Mouse (Mus musculus) G1E (cell line): ENCODE measurements around the gene Gm4756. TPM values are rescaled to one million over a fixed set of nuclear protein-coding genes. Genes with fewer than 3 reads are reported as not detected.

ENCODE experiments used
- ATAC-seq: 2 replicates; pipeline ENCODE4 v1.8.0; 2016; ENCODE audit warnings: mild to moderate bottlenecking; ENCODE audit not compliant: insufficient number of reproducible peaks, poor library complexity, low FRiP score, severe bottlenecking; ENCODE audit errors: extremely low read depth
- DNase-seq: peaks from one replicate; pipeline ENCODE4 v3.0.0; 2012; ENCODE audit warnings: low spot score
- H3K27me3 ChIP-seq: 2 replicates; pipeline ENCODE4 v1.6.1; 2012; ENCODE audit warnings: mild to moderate bottlenecking, low read length, inconsistent platforms; ENCODE audit not compliant: insufficient read depth
- H3K36me3 ChIP-seq: replicated peaks from 2 replicates; pipeline ENCODE3; 2012; ENCODE audit warnings: mild to moderate bottlenecking, inconsistent platforms
- H3K4me1 ChIP-seq: 2 replicates; pipeline ENCODE4 v1.6.1; 2012; ENCODE audit warnings: low read depth, low read length, inconsistent platforms, mixed read lengths; ENCODE audit not compliant: insufficient read depth
- H3K4me3 ChIP-seq: 2 replicates; pipeline ENCODE4 v1.5.1; 2012; ENCODE audit warnings: low read depth, mild to moderate bottlenecking, inconsistent platforms, low read length, moderate library complexity, mixed read lengths
- H3K9me3 ChIP-seq: replicated peaks from 2 replicates; pipeline ENCODE4 v1.6.1; 2012; ENCODE audit warnings: inconsistent platforms
- CTCF ChIP-seq: IDR thresholded peaks from 2 replicates; pipeline ENCODE4 v1.5.1; 2012; ENCODE audit warnings: low read depth, low read length, inconsistent platforms, mixed read lengths
- GATA1 ChIP-seq: IDR thresholded peaks from 2 replicates; pipeline ENCODE4 v1.6.1; 2012; ENCODE audit warnings: borderline replicate concordance, low read length, inconsistent platforms, mixed read lengths
- GATA2 ChIP-seq: IDR thresholded peaks from 2 replicates; pipeline ENCODE4 v1.6.1; 2012; ENCODE audit warnings: low read depth, low read length, inconsistent platforms, borderline replicate concordance
- POLR2AphosphoS5 ChIP-seq: IDR thresholded peaks from 2 replicates; pipeline ENCODE4 v1.6.1; 2012; ENCODE audit warnings: low read depth, low read length, inconsistent platforms; ENCODE audit not compliant: insufficient replicate concordance
- TAL1 ChIP-seq: conservative IDR thresholded peaks from 2 replicates; pipeline ENCODE4 v1.6.1; 2012; ENCODE audit warnings: low read depth, low read length, inconsistent platforms, mixed read lengths
- polyA plus RNA-seq: library from polyadenylated mRNA; stranded (reverse); fragments of >175 nt; gene quantifications from 2 replicates; pipeline ENCODE4 v1.2.3, GENCODE M21; 2012
- total RNA-seq, 2 experiments: library from RNA; stranded (forward) in 1 of 2; stranded (reverse) in 1 of 2; fragments of 200-1000 nt in 1 of 2; fragments of >200 nt in 1 of 2; fragmentation: Nextera tagmentation in 1 of 2; gene quantifications; 2 replicates each; pipeline ENCODE4 v1.2.3; 2014 to 2017

The Gm4756 gene
- total and polyA plus RNA-seq, 3 experiments: 0.16 TPM; not detected in 2

DNA sequence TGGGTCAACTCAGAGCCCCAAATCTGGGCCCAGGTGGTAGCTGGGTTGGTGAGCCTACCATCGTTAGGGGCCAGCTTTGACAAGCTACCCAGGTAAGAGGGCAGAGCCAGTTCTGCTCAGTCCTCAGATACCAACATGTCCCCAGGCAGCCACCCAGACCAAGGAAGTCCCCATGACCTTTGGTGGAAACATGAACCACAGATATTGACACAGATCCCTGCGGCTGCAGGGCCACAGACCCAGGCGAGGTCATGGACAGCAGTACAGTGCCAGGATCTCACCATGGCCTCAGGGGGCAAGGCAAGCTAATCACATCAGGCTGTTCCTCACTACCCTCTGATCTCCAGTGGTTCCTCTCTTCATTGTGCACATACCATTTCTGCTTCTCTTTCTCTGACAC is 67.4 kb downstream of the Gm4756 start:
- ATAC-seq: no peak
- TF ChIP-seq GATA1 (no peak), POLR2AphosphoS5 (no peak), CTCF (no peak), GATA2 (no peak), TAL1 (no peak)
- 0 out of 2 replicates have a peak, but pooled peaks cover 3% of the 10 kb centered on the region for H3K9me3 ChIP-seq
- no peak overlapping the region; the same call in 1 of the 2 replicates for H3K4me3 ChIP-seq
- no peaks in the 10 kb centered on the region; the same call in 1 of the 2 replicates for H3K27me3 ChIP-seq
- H3K4me1 ChIP-seq: peaks cover 12% of the 10 kb centered on the region
- no peaks in the 10 kb centered on the region for H3K36me3 ChIP-seq
- no peak for DNase-seq

DNA sequence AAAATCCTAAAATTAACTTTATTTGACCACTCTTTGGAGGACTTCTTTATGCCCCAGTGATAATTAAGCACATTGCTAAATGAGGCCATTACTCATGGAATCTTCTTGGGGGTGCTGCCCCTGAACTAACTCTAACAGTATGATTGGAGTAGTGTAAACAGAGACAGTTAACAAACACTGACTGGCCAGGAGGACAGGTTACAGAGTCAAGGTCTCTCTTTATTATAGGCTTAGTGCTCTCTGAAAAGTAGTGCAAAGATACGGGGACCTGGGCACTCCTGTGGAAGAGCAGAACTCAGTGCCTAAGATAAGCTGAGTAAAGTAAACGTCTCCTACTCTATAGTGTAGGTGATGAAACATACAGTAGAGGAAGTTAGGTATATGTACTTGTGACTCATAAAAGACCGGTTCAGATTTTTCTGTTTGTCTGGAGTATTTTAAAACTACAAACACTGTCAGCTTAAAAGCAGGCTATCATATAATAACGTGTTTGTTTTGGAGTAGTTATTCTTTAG is 85.1 kb downstream of the Gm4756 start:
- Histone ChIP-seq H3K4me3 (no peak overlapping the region), H3K36me3 (no peaks in the 10 kb centered on the region), H3K9me3 (no peaks in the 10 kb centered on the region), H3K27me3 (no peaks in the 10 kb centered on the region), H3K4me1 (no peaks in the 10 kb centered on the region)
- TF ChIP-seq TAL1 (no peak), GATA2 (no peak), CTCF (no peak), GATA1 (no peak), POLR2AphosphoS5 (no peak)
- DNase-seq (no peak), ATAC-seq (no peak)

DNA sequence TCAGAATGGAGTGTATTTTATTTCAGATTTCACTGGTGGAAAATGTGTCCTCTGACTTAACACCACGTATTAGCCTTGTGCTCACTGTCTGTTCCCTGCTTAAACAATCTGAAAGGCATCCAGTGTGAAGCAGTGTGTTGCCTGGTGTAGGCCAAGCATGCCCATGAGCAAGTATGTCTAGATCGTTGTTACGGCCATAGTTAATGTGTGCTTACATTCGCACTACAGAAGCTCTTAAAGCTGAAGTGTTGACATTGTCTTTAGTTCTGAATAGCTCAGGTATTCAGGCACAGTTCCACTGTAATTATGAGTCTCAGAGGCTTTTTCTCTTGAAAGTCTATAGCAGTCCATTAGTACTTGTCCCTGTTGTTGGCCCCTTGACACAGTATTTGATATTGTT is 95.1 kb downstream of the Gm4756 start:
- Histone ChIP-seq H3K27me3 (no peaks in the 10 kb centered on the region), H3K9me3 (no peaks in the 10 kb centered on the region), H3K4me3 (no peak overlapping the region), H3K4me1 (no peaks in the 10 kb centered on the region), H3K36me3 (peaks cover 8% of the 10 kb centered on the region)
- DNase-seq (no peak), ATAC-seq (no peak)
- TF ChIP-seq TAL1: no peak
- TF ChIP-seq GATA2: no peak
- TF ChIP-seq POLR2AphosphoS5: no peak
- TF ChIP-seq GATA1: no peak
- TF ChIP-seq CTCF: no peak

DNA sequence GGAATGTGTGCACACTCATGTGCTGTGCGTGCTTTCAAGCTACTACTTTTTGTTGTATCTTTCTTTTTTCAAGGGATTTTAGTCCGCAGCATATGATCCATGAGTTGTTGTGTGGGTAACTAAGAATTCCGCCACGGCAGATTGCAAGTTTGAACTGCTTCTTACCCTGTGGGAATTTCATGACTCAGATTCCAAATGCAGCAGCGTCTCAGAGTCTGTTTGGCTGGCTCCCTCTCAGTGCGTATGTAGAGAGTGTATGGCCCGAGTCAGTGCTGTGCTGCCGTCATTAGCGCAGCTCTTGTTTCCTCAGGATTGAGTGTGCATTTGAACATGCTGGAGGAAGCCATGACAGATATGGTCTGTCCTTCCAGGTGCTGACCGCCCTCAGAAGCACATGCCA is 110.9 kb downstream of the Gm4756 start:
- ATAC-seq: no peak
- no peak overlapping the region for H3K4me3 ChIP-seq
- H3K36me3 ChIP-seq: peaks cover 27% of the 10 kb centered on the region
- H3K9me3 ChIP-seq: no peaks in the 10 kb centered on the region
- no peak for DNase-seq
- no peak for TF ChIP-seq GATA2
- no peak for TF ChIP-seq CTCF
- TF ChIP-seq POLR2AphosphoS5: no peak
- no peak for TF ChIP-seq TAL1
- TF ChIP-seq GATA1: no peak
- no peaks in the 10 kb centered on the region for H3K27me3 ChIP-seq
- H3K4me1 ChIP-seq: peaks cover 27% of the 10 kb centered on the region

DNA sequence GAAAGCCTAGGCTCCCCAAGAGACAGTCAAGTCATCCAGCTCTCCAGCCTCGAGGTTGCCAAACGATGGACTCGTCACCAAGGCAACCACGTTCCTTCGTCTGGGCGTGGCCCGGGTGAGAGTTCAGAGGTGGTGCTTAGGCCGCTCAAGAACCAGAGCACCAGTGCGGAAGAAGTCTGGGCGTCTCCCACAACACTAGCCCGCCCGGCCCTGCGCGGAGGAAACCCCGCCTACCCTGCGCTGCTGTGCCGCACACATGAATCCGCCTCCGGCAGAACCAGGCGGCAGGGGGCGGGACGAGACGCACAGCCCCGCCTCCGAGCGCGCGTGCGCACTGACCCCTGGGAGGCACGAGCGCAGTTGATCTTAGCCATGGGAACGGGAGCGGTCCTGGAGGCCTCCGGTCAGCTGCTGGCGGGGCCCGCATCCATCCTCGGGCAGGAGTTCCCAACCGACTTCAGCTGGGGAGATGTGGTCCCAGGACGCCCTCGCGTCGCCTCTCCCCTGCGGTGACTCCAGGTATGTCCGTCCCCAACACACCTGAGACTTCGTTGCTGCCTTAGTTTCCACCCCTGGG is 113.4 kb downstream of the Gm4756 start, which contains the start of gene Pcnx4:
Gene Pcnx4 (plus strand): TSS at position 363 of the 577 bp plus-strand sequence.
- ATAC-seq (peak; percentile 99), DNase-seq (peak; percentile 95)
- Histone ChIP-seq H3K9me3 (no peaks in the 10 kb centered on the region), H3K4me3 (peak within 1 kb of the TSS; percentile 79), H3K27me3 (0 out of 2 replicates have a peak, but pooled peaks cover 3% of the 10 kb centered on the region), H3K36me3 (peaks cover 9% of the 10 kb centered on the region), H3K4me1 (peaks cover 27% of the 10 kb centered on the region)
- TF ChIP-seq TAL1: no peak
- TF ChIP-seq CTCF: no peak
- TF ChIP-seq GATA2: no peak
- no peak for TF ChIP-seq POLR2AphosphoS5
- no peak for TF ChIP-seq GATA1

DNA sequence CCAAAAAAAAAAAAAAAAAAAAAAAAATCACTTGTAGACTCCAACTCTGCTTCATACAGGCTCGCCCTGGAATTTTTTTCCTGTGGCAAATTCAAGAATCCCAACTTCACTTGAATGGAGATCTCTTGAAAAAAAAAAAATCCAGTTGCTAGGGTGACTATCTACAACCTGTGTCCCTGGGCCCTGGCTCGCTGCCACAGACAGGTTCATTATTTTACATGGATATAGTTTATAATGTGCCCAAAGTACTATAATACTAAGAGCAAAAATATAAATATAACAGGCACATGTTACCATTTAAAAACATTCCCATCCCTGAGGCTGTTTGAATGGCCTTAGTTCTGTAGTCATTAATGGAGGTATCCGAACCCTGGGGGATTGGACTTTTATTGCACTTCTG is 113.9 kb downstream of the Gm4756 start:
- DNase-seq (no peak), ATAC-seq (no peak)
- peaks cover 27% of the 10 kb centered on the region for H3K4me1 ChIP-seq
- TF ChIP-seq CTCF (no peak), TAL1 (no peak), POLR2AphosphoS5 (no peak)
- H3K4me3 ChIP-seq: peak overlapping the region; percentile 79
- H3K9me3 ChIP-seq: no peaks in the 10 kb centered on the region
- H3K27me3 ChIP-seq: 0 out of 2 replicates have a peak, but pooled peaks cover 3% of the 10 kb centered on the region
- peaks cover 9% of the 10 kb centered on the region for H3K36me3 ChIP-seq
